Mouse (Mus musculus): ENCODE measurements around the gene Mpzl3.

DNA sequence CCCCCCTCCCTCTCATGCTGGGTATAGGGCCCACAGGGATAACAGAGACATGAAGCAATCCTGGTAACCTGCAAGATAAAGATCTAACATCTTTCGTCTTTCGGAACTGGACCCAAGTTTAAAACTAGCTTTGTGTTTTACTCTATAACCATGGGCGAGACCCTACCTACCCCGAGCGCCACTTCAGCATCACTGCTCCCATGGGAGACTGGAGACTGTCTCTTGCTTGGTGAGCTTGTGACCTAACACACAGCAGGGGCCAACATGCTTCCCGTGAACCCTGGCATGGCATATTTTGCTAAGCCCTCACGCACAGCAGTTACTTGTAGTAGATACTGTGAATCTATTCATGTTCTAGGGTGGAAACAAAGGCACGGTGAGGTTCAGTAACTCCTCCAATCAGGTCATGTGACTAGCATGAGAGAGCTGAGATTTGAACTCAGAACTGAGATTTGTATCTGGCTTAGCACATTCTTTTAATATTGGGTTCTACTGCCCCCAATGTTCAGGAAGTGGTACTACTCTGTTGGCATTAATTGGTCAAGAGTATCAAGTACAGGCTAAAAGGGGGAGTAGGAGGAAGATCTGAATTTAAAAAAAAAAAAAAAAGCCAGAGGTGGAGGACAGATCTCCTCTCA, 64.4 kb downstream of the Mpzl3 start:
- no peak for TF ChIP-seq MAX (IDR thresholded peaks at IDR 0.05; ENCODE audit: low read depth)
- no peak for TF ChIP-seq POLR2A (IDR thresholded peaks at IDR 0.05; ENCODE audit: insufficient read length, low read depth)

Data from myocyte (in vitro differentiated cells).